Mouse (Mus musculus) lung, embryonic 15.5 days (tissue): ENCODE results near the gene Sart1. TPM values are rescaled to one million over a fixed set of nuclear protein-coding genes. Genes with fewer than 3 reads are reported as not detected.
A peak's percentile ranks its signal among the peaks of the same experiment; 100 is the strongest.

Source experiments
- ATAC-seq: fragments of 200-750 bp; cut with Nextera tagmentation; 2 replicates; pipeline ENCODE4 v1.8.0; 2017; ENCODE audit warnings: moderate number of reproducible peaks, borderline replicate concordance; ENCODE audit not compliant: low FRiP score, low TSS enrichment; ENCODE audit errors: extremely low read depth
- H3K27ac ChIP-seq: fragments of 300-500 bp; sonication (generic); 2 replicates; pipeline ENCODE4 v1.5.1; 2015; ENCODE audit warnings: moderate library complexity, mild to moderate bottlenecking, inconsistent platforms
- H3K27me3 ChIP-seq: fragments of 300-500 bp; sonication (generic); 2 replicates; pipeline ENCODE4 v1.6.1; 2015; ENCODE audit warnings: inconsistent platforms
- H3K36me3 ChIP-seq: fragments of 300-500 bp; sonication (generic); 2 replicates; pipeline ENCODE4 v1.6.1; 2015; ENCODE audit warnings: inconsistent platforms
- H3K4me1 ChIP-seq: fragments of 300-500 bp; sonication (generic); 2 replicates; pipeline ENCODE4 v1.6.1; 2015; ENCODE audit warnings: inconsistent platforms
- H3K4me2 ChIP-seq: fragments of 300-500 bp; sonication (generic); 2 replicates; pipeline ENCODE4 v1.6.1; 2015; ENCODE audit warnings: inconsistent platforms, mild to moderate bottlenecking, moderate library complexity
- H3K4me3 ChIP-seq: fragments of 300-500 bp; sonication (generic); 2 replicates; pipeline ENCODE4 v1.5.1; 2015; ENCODE audit warnings: mild to moderate bottlenecking, inconsistent platforms
- H3K9ac ChIP-seq: fragments of 300-500 bp; sonication (generic); 2 replicates; pipeline ENCODE4 v1.6.1; 2015; ENCODE audit warnings: inconsistent platforms
- H3K9me3 ChIP-seq: fragments of 300-500 bp; sonication (generic); 2 replicates; pipeline ENCODE4 v1.6.1; 2016; ENCODE audit warnings: inconsistent platforms
- WGBS: fragments of 180-500 bp; shearing (Covaris S2); methylation state at CpG from one replicate; pipeline ENCODE4 v1.1.7; 2015; 5-methylcytosine and 5-hydroxymethylcytosine counted together
- polyA plus RNA-seq: library from polyadenylated mRNA; unstranded; fragments of >200 nt; fragmentation: Nextera tagmentation; extraction: Ambion mirVana; gene quantifications from 2 replicates; pipeline ENCODE4 v1.2.1, GENCODE M21; 2015

The Sart1 gene
- polyA plus RNA-seq, 1 experiment from 2014 or later = 81.7 TPM

GRCm38 (mm10) chr19:5424782-5425741 is 36.6 kb upstream of the Sart1 start, which contains the start of the genes Drap1 and AI837181:
Gene Drap1 (minus strand): TSS chr19:5424979.
Gene AI837181 (plus strand): TSS chr19:5425144.
- H3K4me2 ChIP-seq = peak within 1 kb of the TSS; percentile 85
- H3K27ac ChIP-seq = peak within 1 kb of the TSS; percentile 95
- WGBS = under 1% methylated on average over 71 of the region's 87 CpGs
- no peaks in the 10 kb centered on the region for H3K27me3 ChIP-seq
- no peaks in the 10 kb centered on the region for H3K9me3 ChIP-seq
- peaks cover 43% of the 10 kb centered on the region for H3K36me3 ChIP-seq
- H3K4me3 ChIP-seq = peak within 1 kb of the TSS; percentile 79
- peak; percentile 94 for ATAC-seq
- peaks cover 31% of the 10 kb centered on the region for H3K4me1 ChIP-seq
- H3K9ac ChIP-seq = peak within 1 kb of the TSS; percentile 94

DNA sequence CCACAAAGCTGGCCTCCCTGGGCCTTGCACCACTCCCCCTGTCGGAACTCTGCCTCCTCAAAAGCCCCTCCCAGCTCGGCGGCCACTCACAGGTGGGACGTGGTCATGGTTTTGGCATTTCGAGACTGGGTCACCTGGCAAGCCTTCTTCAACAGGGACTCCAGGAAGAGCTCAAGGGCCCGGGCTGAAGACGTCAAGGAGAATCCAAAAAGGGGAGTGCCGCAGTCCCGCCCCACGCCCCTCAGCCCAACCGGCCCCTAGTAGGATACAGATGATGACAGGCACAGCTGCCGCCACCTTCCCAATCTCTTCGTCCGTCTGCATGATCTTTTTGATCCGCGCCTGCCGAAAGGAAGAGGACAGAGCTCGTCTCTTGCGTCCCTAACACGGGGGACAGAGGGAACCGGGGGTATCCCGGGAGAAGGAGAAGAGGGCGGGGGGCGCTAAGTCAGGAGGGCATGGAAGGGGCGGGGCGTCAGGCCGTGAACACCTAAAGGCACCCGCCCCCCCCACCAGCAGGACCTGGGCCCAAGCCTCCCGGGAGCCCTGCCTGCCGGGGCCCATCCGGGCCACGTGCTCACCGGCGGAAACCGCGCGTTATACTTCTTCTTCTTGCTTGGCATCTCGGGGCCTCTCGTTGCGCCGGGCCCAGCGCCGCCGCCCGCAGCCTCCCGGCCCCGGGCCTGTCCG is 35.7 kb upstream of the Sart1 start:
- Histone ChIP-seq H3K4me1 (peaks cover 31% of the 10 kb centered on the region), H3K27ac (peak overlapping the region; percentile 95), H3K9ac (peak overlapping the region; percentile 76), H3K9me3 (no peaks in the 10 kb centered on the region), H3K4me3 (peak overlapping the region; percentile 79), H3K4me2 (peak overlapping the region; percentile 85), H3K36me3 (peaks cover 51% of the 10 kb centered on the region), H3K27me3 (no peaks in the 10 kb centered on the region)
- ATAC-seq = peak; percentile 64
- WGBS = under 1% methylated on average over 38 of the region's 48 CpGs

DNA sequence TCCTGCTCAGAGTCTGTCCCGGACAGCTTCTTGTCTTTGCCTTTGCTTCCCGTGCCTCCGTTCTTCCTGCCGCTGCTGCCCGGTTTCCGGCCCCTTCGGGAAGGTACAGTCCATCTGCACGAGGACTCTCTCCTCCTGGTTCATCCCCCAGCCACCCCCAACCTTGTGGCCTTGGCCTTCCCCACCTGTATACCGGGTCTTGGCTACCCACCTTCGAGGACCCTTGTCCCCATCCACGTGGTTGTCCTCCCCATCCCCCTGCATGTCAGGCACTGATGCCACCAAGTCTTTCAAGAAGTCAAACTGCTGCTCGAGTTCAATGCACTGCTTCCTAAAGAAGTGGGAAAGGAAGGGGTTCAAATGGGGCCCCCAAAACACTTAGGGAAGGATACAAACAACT is 35.1 kb upstream of the Sart1 start:
- peaks cover 51% of the 10 kb centered on the region for H3K36me3 ChIP-seq
- peak overlapping the region; percentile 76 for H3K9ac ChIP-seq
- 43% methylated on average over 12 of the region's 12 CpGs for WGBS
- peak overlapping the region; percentile 85 for H3K4me2 ChIP-seq
- H3K4me3 ChIP-seq = peak overlapping the region; percentile 79
- peak overlapping the region; percentile 95 for H3K27ac ChIP-seq
- ATAC-seq = no peak
- no peaks in the 10 kb centered on the region for H3K27me3 ChIP-seq
- H3K4me1 ChIP-seq = peaks cover 31% of the 10 kb centered on the region
- no peaks in the 10 kb centered on the region for H3K9me3 ChIP-seq

DNA sequence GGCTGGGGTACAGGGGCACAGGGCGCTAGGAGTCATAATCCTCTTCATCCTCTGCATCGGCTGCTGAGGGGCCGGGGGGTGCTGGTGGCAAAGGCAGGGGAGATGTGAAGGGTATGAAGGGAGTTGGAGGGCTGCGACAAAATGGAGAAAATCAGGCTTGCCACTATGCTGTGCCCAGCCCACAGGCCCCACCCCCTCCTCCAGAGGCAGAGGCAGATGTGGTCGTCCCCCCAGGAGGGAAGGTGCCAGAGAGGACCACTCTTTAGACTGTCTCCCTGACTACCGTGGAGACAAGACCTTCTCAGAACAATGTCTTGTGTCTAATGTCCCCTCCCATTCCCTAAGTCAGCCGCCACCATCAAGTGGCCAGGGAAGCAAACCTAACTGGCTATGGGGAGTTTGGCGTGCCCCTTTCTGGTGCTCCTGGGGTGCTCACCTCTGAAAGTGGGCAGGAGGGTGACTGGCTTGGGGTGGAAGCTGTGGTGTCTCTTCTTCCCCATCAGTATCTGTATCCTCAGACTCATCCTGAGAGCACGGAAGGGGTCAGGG is 34.5 kb upstream of the Sart1 start:
- Histone ChIP-seq H3K9me3 (no peaks in the 10 kb centered on the region), H3K4me3 (peak overlapping the region; percentile 79), H3K9ac (peak overlapping the region; percentile 76; the same call in 1 of the 2 replicates), H3K27me3 (no peaks in the 10 kb centered on the region), H3K27ac (peak overlapping the region; percentile 95; the same call in 1 of the 2 replicates), H3K4me1 (peaks cover 31% of the 10 kb centered on the region), H3K4me2 (peak overlapping the region; percentile 85), H3K36me3 (peaks cover 51% of the 10 kb centered on the region)
- no peak for ATAC-seq
- WGBS = 75% methylated on average over 9 of the region's 9 CpGs

- Histone ChIP-seq H3K36me3 (peaks cover 50% of the 10 kb centered on the region), H3K9ac (no peak overlapping the region), H3K4me3 (no peak overlapping the region), H3K9me3 (no peaks in the 10 kb centered on the region), H3K27ac (no peak overlapping the region), H3K4me2 (no peak overlapping the region), H3K27me3 (no peaks in the 10 kb centered on the region), H3K4me1 (peaks cover 29% of the 10 kb centered on the region)
- ATAC-seq = no peak
- 85% methylated on average over 10 of the region's 10 CpGs for WGBS
Observed at GRCm38 (mm10) chr19:5422267-5422666, 33.8 kb upstream of the Sart1 start.

- 86% methylated on average over 5 of the region's 5 CpGs for WGBS
- peaks cover 45% of the 10 kb centered on the region for H3K36me3 ChIP-seq
- no peak for ATAC-seq
- H3K27ac ChIP-seq = no peak overlapping the region
- H3K27me3 ChIP-seq = no peaks in the 10 kb centered on the region
- H3K9me3 ChIP-seq = no peaks in the 10 kb centered on the region
- H3K9ac ChIP-seq = no peak overlapping the region
- no peak overlapping the region for H3K4me2 ChIP-seq
- peaks cover 24% of the 10 kb centered on the region for H3K4me1 ChIP-seq
- no peak overlapping the region for H3K4me3 ChIP-seq
Observed at GRCm38 (mm10) chr19:5421784-5422183, 33.3 kb upstream of the Sart1 start.

GRCm38 (mm10) chr19:5420579-5420978 is 32.1 kb upstream of the Sart1 start:
- H3K9me3 ChIP-seq = no peaks in the 10 kb centered on the region
- no peaks in the 10 kb centered on the region for H3K27me3 ChIP-seq
- peaks cover 13% of the 10 kb centered on the region for H3K4me1 ChIP-seq
- peaks cover 37% of the 10 kb centered on the region for H3K36me3 ChIP-seq
- no peak overlapping the region for H3K27ac ChIP-seq
- WGBS = 89% methylated on average over 6 of the region's 6 CpGs
- no peak for ATAC-seq
- H3K4me3 ChIP-seq = no peak overlapping the region
- H3K9ac ChIP-seq = no peak overlapping the region
- H3K4me2 ChIP-seq = no peak overlapping the region

- peaks cover 37% of the 10 kb centered on the region for H3K36me3 ChIP-seq
- H3K9me3 ChIP-seq = no peaks in the 10 kb centered on the region
- peaks cover 13% of the 10 kb centered on the region for H3K4me1 ChIP-seq
- WGBS = 83% methylated on average over 9 of the region's 9 CpGs
- no peak overlapping the region for H3K9ac ChIP-seq
- no peak for ATAC-seq
- no peak overlapping the region for H3K27ac ChIP-seq
- H3K27me3 ChIP-seq = no peaks in the 10 kb centered on the region
- H3K4me3 ChIP-seq = no peak overlapping the region
- no peak overlapping the region for H3K4me2 ChIP-seq
Observed at GRCm38 (mm10) chr19:5419630-5420029, 31.1 kb upstream of the Sart1 start.

DNA sequence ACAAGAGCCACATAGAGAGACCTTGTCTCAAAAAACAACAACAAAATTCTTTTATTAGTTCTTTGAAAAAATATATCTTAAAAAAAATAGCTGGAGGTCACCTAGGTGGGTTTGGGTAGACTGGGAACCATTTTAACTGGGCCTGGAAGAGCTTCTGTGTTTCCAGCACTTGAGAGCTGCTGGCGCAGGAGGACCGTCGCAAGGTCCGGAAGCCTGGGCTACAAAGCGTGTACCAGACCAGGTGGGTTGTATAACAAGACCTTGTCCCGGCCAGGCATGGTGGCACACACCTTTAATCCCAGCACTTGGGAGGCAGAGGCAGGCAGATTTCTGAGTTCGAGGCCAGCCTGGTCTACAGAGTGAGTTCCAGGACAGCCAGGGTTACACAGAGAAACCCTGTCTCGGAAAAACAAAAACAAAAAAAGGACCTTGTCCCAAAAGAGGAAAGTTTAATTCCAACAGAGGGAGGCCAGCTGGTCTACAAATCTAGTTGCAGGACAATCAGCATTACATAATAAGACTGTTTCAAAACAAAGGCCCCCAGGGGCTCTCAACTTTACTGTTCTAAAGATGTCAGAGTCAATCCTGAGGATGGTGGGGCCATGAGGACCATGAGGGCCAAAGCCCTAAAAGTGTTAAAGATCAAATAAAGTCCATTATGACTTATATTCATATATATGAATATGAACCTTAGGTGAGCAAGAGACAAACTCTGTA is 30.4 kb upstream of the Sart1 start:
- Histone ChIP-seq H3K36me3 (peaks cover 37% of the 10 kb centered on the region), H3K4me2 (no peak overlapping the region), H3K27ac (no peak overlapping the region), H3K4me1 (peaks cover 12% of the 10 kb centered on the region), H3K9ac (no peak overlapping the region), H3K9me3 (no peaks in the 10 kb centered on the region), H3K27me3 (no peaks in the 10 kb centered on the region), H3K4me3 (no peak overlapping the region)
- 93% methylated on average over 8 of the region's 8 CpGs for WGBS
- no peak for ATAC-seq

GRCm38 (mm10) chr19:5414534-5414957 is 26.0 kb upstream of the Sart1 start:
- no peak overlapping the region for H3K27ac ChIP-seq
- H3K4me3 ChIP-seq = no peak overlapping the region
- no peaks in the 10 kb centered on the region; the same call in 1 of the 2 replicates for H3K4me1 ChIP-seq
- H3K9ac ChIP-seq = no peak overlapping the region
- 0 out of 2 replicates have a peak, but pooled peaks cover 2% of the 10 kb centered on the region for H3K36me3 ChIP-seq
- no peak overlapping the region for H3K4me2 ChIP-seq
- H3K27me3 ChIP-seq = no peaks in the 10 kb centered on the region
- no peak for ATAC-seq
- 51% methylated on average over 2 of the region's 2 CpGs for WGBS
- no peaks in the 10 kb centered on the region for H3K9me3 ChIP-seq

DNA sequence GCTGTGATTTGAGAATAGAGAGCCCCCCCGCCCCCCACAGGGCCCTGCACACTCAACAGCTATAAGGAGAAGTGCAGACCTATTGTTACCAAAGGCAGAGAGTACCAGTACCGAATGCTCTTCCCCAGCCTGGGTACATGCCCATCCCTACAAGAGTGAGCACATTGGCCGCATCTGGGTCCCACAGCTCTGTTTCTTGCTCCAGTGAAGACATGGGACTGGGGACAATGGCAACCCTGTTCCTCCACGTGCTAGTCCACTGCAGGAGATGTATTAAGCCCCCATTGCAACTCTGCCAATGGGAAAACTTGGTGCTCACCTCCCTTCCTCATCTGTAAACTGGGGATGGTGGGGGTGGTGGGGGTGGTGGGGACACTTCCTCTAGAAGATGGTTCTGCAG is 25.3 kb upstream of the Sart1 start:
- no peaks in the 10 kb centered on the region for H3K36me3 ChIP-seq
- no peak overlapping the region for H3K4me3 ChIP-seq
- 73% methylated on average over 4 of the region's 4 CpGs for WGBS
- H3K4me2 ChIP-seq = no peak overlapping the region
- no peaks in the 10 kb centered on the region for H3K9me3 ChIP-seq
- peaks cover 3% of the 10 kb centered on the region; the same call in 1 of the 2 replicates for H3K4me1 ChIP-seq
- no peaks in the 10 kb centered on the region for H3K27me3 ChIP-seq
- no peak overlapping the region for H3K9ac ChIP-seq
- no peak for ATAC-seq
- no peak overlapping the region for H3K27ac ChIP-seq
